Mouse (Mus musculus) liver, embryonic 16.5 days (tissue): ENCODE measurements around the gene Map4k3. TPM values are rescaled to one million over a fixed set of nuclear protein-coding genes. Genes with fewer than 3 reads are reported as not detected.

Experiments
- ATAC-seq: fragments of 200-750 bp; cut with Nextera tagmentation; 2 replicates; pipeline ENCODE4 v1.8.0; 2017; ENCODE audit warnings: low read depth, mild to moderate bottlenecking, moderate number of reproducible peaks, moderate library complexity
- H3K27ac ChIP-seq: fragments of 300-500 bp; sonication (generic); 2 replicates; pipeline ENCODE4 v1.5.1; 2014; ENCODE audit warnings: mild to moderate bottlenecking, low read length
- H3K27me3 ChIP-seq: fragments of 300-500 bp; sonication (generic); 2 replicates; pipeline ENCODE4 v1.6.1; 2014; ENCODE audit warnings: low read depth, low read length, mixed read lengths; ENCODE audit not compliant: control insufficient read depth, insufficient read depth
- H3K36me3 ChIP-seq: fragments of 300-500 bp; sonication (generic); 2 replicates; pipeline ENCODE4 v1.6.1; 2014; ENCODE audit warnings: mild to moderate bottlenecking; ENCODE audit not compliant: control insufficient read depth, insufficient read depth
- H3K4me1 ChIP-seq: fragments of 300-500 bp; sonication (generic); 2 replicates; pipeline ENCODE4 v1.6.1; 2014; ENCODE audit warnings: low read depth, low read length, mixed read lengths; ENCODE audit not compliant: control insufficient read depth
- H3K4me2 ChIP-seq: fragments of 300-500 bp; sonication (generic); 2 replicates; pipeline ENCODE4 v1.6.1; 2014; ENCODE audit warnings: low read depth, low read length, mixed read lengths
- H3K4me3 ChIP-seq: fragments of 300-500 bp; sonication (generic); 2 replicates; pipeline ENCODE4 v1.5.1; 2014; ENCODE audit warnings: low read depth, mild to moderate bottlenecking, low read length
- H3K9ac ChIP-seq: fragments of 300-500 bp; sonication (generic); 2 replicates; pipeline ENCODE4 v1.6.1; 2014; ENCODE audit warnings: low read depth, low read length
- H3K9me3 ChIP-seq: fragments of 300-500 bp; sonication (generic); replicated peaks from 2 replicates; pipeline ENCODE4 v1.6.1; 2016; ENCODE audit warnings: low read length; ENCODE audit not compliant: control insufficient read depth
- WGBS: fragments of 180-500 bp; shearing (Covaris S2); extraction: QIAGEN DNeasy Blood & Tissue Kit; methylation state at CpG from one replicate; pipeline ENCODE4 v1.1.7; 2014; ENCODE audit not compliant: insufficient replicate concordance; 5-methylcytosine and 5-hydroxymethylcytosine counted together
- polyA plus RNA-seq: library from polyadenylated mRNA; unstranded; fragments of >200 nt; fragmentation: Nextera tagmentation; extraction: Ambion mirVana; gene quantifications from 2 replicates; pipeline ENCODE4 v1.2.1, GENCODE M21; 2015

Gene Map4k3
- polyA plus RNA-seq, 1 experiment from 2014 or later = 3.7 TPM

GRCm38 (mm10) chr17:80698930-80699329 is 29.4 kb downstream of the Map4k3 start:
- no peaks in the 10 kb centered on the region; the same call in 1 of the 2 replicates for H3K4me1 ChIP-seq
- H3K9ac ChIP-seq = no peak overlapping the region
- H3K9me3 ChIP-seq = no peaks in the 10 kb centered on the region
- no peaks in the 10 kb centered on the region for H3K36me3 ChIP-seq
- ATAC-seq = no peak
- H3K27me3 ChIP-seq = no peaks in the 10 kb centered on the region
- 44% methylated on average over 7 of the region's 7 CpGs for WGBS
- no peak overlapping the region for H3K4me3 ChIP-seq
- no peak overlapping the region for H3K27ac ChIP-seq
- no peak overlapping the region for H3K4me2 ChIP-seq

- ATAC-seq = no peak
- no peak overlapping the region for H3K27ac ChIP-seq
- 67% methylated on average over 12 of the region's 12 CpGs for WGBS
These were observed 29.9 kb downstream of the Map4k3 start for GRCm38 (mm10) chr17:80698191-80698901.

GRCm38 (mm10) chr17:80696956-80697355 is 31.3 kb downstream of the Map4k3 start:
- no peak overlapping the region for H3K27ac ChIP-seq
- no peak for ATAC-seq

More at GRCm38 (mm10) chr17:80698191-80698901, 29.9 kb downstream of the Map4k3 start:
- Histone ChIP-seq H3K27me3 (no peaks in the 10 kb centered on the region), H3K4me3 (no peak overlapping the region), H3K4me2 (no peak overlapping the region), H3K9me3 (no peaks in the 10 kb centered on the region), H3K36me3 (no peaks in the 10 kb centered on the region), H3K4me1 (no peaks in the 10 kb centered on the region; the same call in 1 of the 2 replicates), H3K9ac (no peak overlapping the region)

GRCm38 (mm10) chr17:80696210-80696609 is 32.1 kb downstream of the Map4k3 start:
- Histone ChIP-seq H3K27me3 (no peaks in the 10 kb centered on the region), H3K36me3 (no peaks in the 10 kb centered on the region), H3K9ac (no peak overlapping the region), H3K9me3 (no peaks in the 10 kb centered on the region), H3K27ac (no peak overlapping the region), H3K4me1 (no peaks in the 10 kb centered on the region; the same call in 1 of the 2 replicates), H3K4me2 (no peak overlapping the region), H3K4me3 (no peak overlapping the region)
- 69% methylated on average over 6 of the region's 6 CpGs for WGBS
- ATAC-seq = no peak

More at GRCm38 (mm10) chr17:80696956-80697355, 31.3 kb downstream of the Map4k3 start:
- Histone ChIP-seq H3K9ac (no peak overlapping the region), H3K27me3 (no peaks in the 10 kb centered on the region), H3K36me3 (no peaks in the 10 kb centered on the region), H3K9me3 (no peaks in the 10 kb centered on the region), H3K4me3 (no peak overlapping the region), H3K4me2 (no peak overlapping the region), H3K4me1 (no peaks in the 10 kb centered on the region; the same call in 1 of the 2 replicates)
- WGBS = 81% methylated on average over 5 of the region's 5 CpGs

GRCm38 (mm10) chr17:80693707-80694106 is 34.6 kb downstream of the Map4k3 start:
- Histone ChIP-seq H3K9ac (no peak overlapping the region), H3K4me2 (no peak overlapping the region), H3K27ac (no peak overlapping the region), H3K9me3 (no peaks in the 10 kb centered on the region), H3K4me1 (no peaks in the 10 kb centered on the region; the same call in 1 of the 2 replicates), H3K36me3 (no peaks in the 10 kb centered on the region), H3K4me3 (no peak overlapping the region), H3K27me3 (no peaks in the 10 kb centered on the region)
- 51% methylated on average over 7 of the region's 7 CpGs for WGBS
- ATAC-seq = no peak

- no peak overlapping the region for H3K4me2 ChIP-seq
- H3K27me3 ChIP-seq = no peaks in the 10 kb centered on the region
- H3K4me3 ChIP-seq = no peak overlapping the region
- H3K36me3 ChIP-seq = no peaks in the 10 kb centered on the region
- H3K9ac ChIP-seq = no peak overlapping the region
- no peaks in the 10 kb centered on the region; the same call in 1 of the 2 replicates for H3K4me1 ChIP-seq
- no peak overlapping the region for H3K27ac ChIP-seq
- WGBS = 58% methylated on average over 13 of the region's 13 CpGs
- H3K9me3 ChIP-seq = no peaks in the 10 kb centered on the region
- ATAC-seq = no peak
These were observed 36.1 kb downstream of the Map4k3 start for GRCm38 (mm10) chr17:80692183-80692582.

- Histone ChIP-seq H3K4me3 (no peak overlapping the region), H3K27me3 (no peaks in the 10 kb centered on the region), H3K4me1 (no peaks in the 10 kb centered on the region), H3K27ac (no peak overlapping the region), H3K9me3 (no peaks in the 10 kb centered on the region), H3K4me2 (no peak overlapping the region), H3K9ac (no peak overlapping the region), H3K36me3 (no peaks in the 10 kb centered on the region)
- ATAC-seq = no peak
- 80% methylated on average over 11 of the region's 11 CpGs for WGBS
These were observed 39.6 kb downstream of the Map4k3 start for GRCm38 (mm10) chr17:80688701-80689100.

- Histone ChIP-seq H3K27me3 (no peaks in the 10 kb centered on the region), H3K4me3 (no peak overlapping the region), H3K4me1 (no peaks in the 10 kb centered on the region), H3K27ac (no peak overlapping the region), H3K4me2 (no peak overlapping the region), H3K36me3 (no peaks in the 10 kb centered on the region), H3K9ac (no peak overlapping the region), H3K9me3 (no peaks in the 10 kb centered on the region)
- no peak for ATAC-seq
- 71% methylated on average over 5 of the region's 5 CpGs for WGBS
These were observed 42.2 kb downstream of the Map4k3 start for GRCm38 (mm10) chr17:80686066-80686465.

- H3K4me1 ChIP-seq = no peaks in the 10 kb centered on the region
- H3K4me3 ChIP-seq = no peak overlapping the region
- no peak overlapping the region for H3K9ac ChIP-seq
- H3K36me3 ChIP-seq = no peaks in the 10 kb centered on the region
- no peak overlapping the region for H3K4me2 ChIP-seq
- WGBS = 48% methylated on average over 6 of the region's 6 CpGs
- no peak overlapping the region for H3K27ac ChIP-seq
- H3K9me3 ChIP-seq = no peaks in the 10 kb centered on the region
- ATAC-seq = peak; percentile 82
- no peaks in the 10 kb centered on the region for H3K27me3 ChIP-seq
These were observed 44.3 kb downstream of the Map4k3 start for GRCm38 (mm10) chr17:80683821-80684576.
